Mouse (Mus musculus): ENCODE results near the gene Zfp385b. TPM values are rescaled to one million over a fixed set of nuclear protein-coding genes. Genes with fewer than 3 reads are reported as not detected.

Gene Zfp385b
- polyA plus RNA-seq, 1 experiment: not detected

- no peaks in the 10 kb centered on the region for H3K4me1 ChIP-seq (ENCODE audit: control insufficient read depth, insufficient read depth, insufficient read length, low read length)
- H3K4me3 ChIP-seq (ENCODE audit: insufficient read depth, low read depth, low read length): no peak overlapping the region
- no peak overlapping the region for H3K27ac ChIP-seq (replicated peaks; ENCODE audit: low read depth, low read length)
Observed at GRCm38 (mm10) chr2:77804781-77805180, 14.7 kb downstream of the Zfp385b start.

- no peak overlapping the region for H3K4me3 ChIP-seq (ENCODE audit: insufficient read depth, low read depth, low read length)
- no peak overlapping the region for H3K27ac ChIP-seq (replicated peaks; ENCODE audit: low read depth, low read length)
- H3K4me1 ChIP-seq (ENCODE audit: control insufficient read depth, insufficient read depth, insufficient read length, low read length): no peaks in the 10 kb centered on the region
Observed at GRCm38 (mm10) chr2:77802291-77802690, 17.1 kb downstream of the Zfp385b start.

- Histone ChIP-seq H3K4me1 (ENCODE audit: control insufficient read depth, insufficient read depth, insufficient read length, low read length) (no peaks in the 10 kb centered on the region), H3K4me3 (ENCODE audit: insufficient read depth, low read depth, low read length) (no peak overlapping the region), H3K27ac (replicated peaks; ENCODE audit: low read depth, low read length) (no peak overlapping the region)
Observed at GRCm38 (mm10) chr2:77801430-77801829, 18.0 kb downstream of the Zfp385b start.

GRCm38 (mm10) chr2:77801009-77801408, 18.4 kb downstream of the Zfp385b start:
- no peaks in the 10 kb centered on the region for H3K4me1 ChIP-seq (ENCODE audit: control insufficient read depth, insufficient read depth, insufficient read length, low read length)
- no peak overlapping the region for H3K4me3 ChIP-seq (ENCODE audit: insufficient read depth, low read depth, low read length)
- H3K27ac ChIP-seq (replicated peaks; ENCODE audit: low read depth, low read length): no peak overlapping the region

- no peaks in the 10 kb centered on the region for H3K4me1 ChIP-seq (ENCODE audit: control insufficient read depth, insufficient read depth, insufficient read length, low read length)
- no peak overlapping the region for H3K27ac ChIP-seq (replicated peaks; ENCODE audit: low read depth, low read length)
- no peak overlapping the region for H3K4me3 ChIP-seq (ENCODE audit: insufficient read depth, low read depth, low read length)
Observed at GRCm38 (mm10) chr2:77797233-77797632, 22.2 kb downstream of the Zfp385b start.

GRCm38 (mm10) chr2:77795859-77796552, 23.4 kb downstream of the Zfp385b start:
- H3K4me3 ChIP-seq (ENCODE audit: insufficient read depth, low read depth, low read length): no peak overlapping the region
- no peaks in the 10 kb centered on the region for H3K4me1 ChIP-seq (ENCODE audit: control insufficient read depth, insufficient read depth, insufficient read length, low read length)
- H3K27ac ChIP-seq (replicated peaks; ENCODE audit: low read depth, low read length): no peak overlapping the region

GRCm38 (mm10) chr2:77790846-77791245, 28.6 kb downstream of the Zfp385b start:
- Histone ChIP-seq H3K4me1 (ENCODE audit: control insufficient read depth, insufficient read depth, insufficient read length, low read length) (no peaks in the 10 kb centered on the region), H3K4me3 (ENCODE audit: insufficient read depth, low read depth, low read length) (no peak overlapping the region), H3K27ac (replicated peaks; ENCODE audit: low read depth, low read length) (no peak overlapping the region)

- no peaks in the 10 kb centered on the region for H3K4me1 ChIP-seq (ENCODE audit: control insufficient read depth, insufficient read depth, insufficient read length, low read length)
- no peak overlapping the region for H3K27ac ChIP-seq (replicated peaks; ENCODE audit: low read depth, low read length)
- no peak overlapping the region for H3K4me3 ChIP-seq (ENCODE audit: insufficient read depth, low read depth, low read length)
Observed at GRCm38 (mm10) chr2:77790295-77790694, 29.1 kb downstream of the Zfp385b start.

GRCm38 (mm10) chr2:77781390-77781789, 38.0 kb downstream of the Zfp385b start:
- H3K27ac ChIP-seq (replicated peaks; ENCODE audit: low read depth, low read length): no peak overlapping the region
- no peak overlapping the region for H3K4me3 ChIP-seq (ENCODE audit: insufficient read depth, low read depth, low read length)
- H3K4me1 ChIP-seq (ENCODE audit: control insufficient read depth, insufficient read depth, insufficient read length, low read length): peaks cover 9% of the 10 kb centered on the region; the same call in 1 of the 2 replicates

GRCm38 (mm10) chr2:77777781-77778180, 41.7 kb downstream of the Zfp385b start:
- Histone ChIP-seq H3K27ac (replicated peaks; ENCODE audit: low read depth, low read length) (no peak overlapping the region; the same call in 1 of the 2 replicates), H3K4me3 (ENCODE audit: insufficient read depth, low read depth, low read length) (no peak overlapping the region), H3K4me1 (ENCODE audit: control insufficient read depth, insufficient read depth, insufficient read length, low read length) (peaks cover 9% of the 10 kb centered on the region; the same call in 1 of the 2 replicates)

- no peak overlapping the region for H3K4me3 ChIP-seq (ENCODE audit: insufficient read depth, low read depth, low read length)
- H3K4me1 ChIP-seq (ENCODE audit: control insufficient read depth, insufficient read depth, insufficient read length, low read length): peaks cover 9% of the 10 kb centered on the region; the same call in 1 of the 2 replicates
- H3K27ac ChIP-seq (replicated peaks; ENCODE audit: low read depth, low read length): no peak overlapping the region; the same call in 1 of the 2 replicates
Observed at GRCm38 (mm10) chr2:77777047-77777686, 42.3 kb downstream of the Zfp385b start.

GRCm38 (mm10) chr2:77775247-77775880, 44.1 kb downstream of the Zfp385b start:
- peaks cover 9% of the 10 kb centered on the region; the same call in 1 of the 2 replicates for H3K4me1 ChIP-seq (ENCODE audit: control insufficient read depth, insufficient read depth, insufficient read length, low read length)
- H3K4me3 ChIP-seq (ENCODE audit: insufficient read depth, low read depth, low read length): no peak overlapping the region

GRCm38 (mm10) chr2:77770056-77770697, 49.3 kb downstream of the Zfp385b start:
- Histone ChIP-seq H3K4me3 (ENCODE audit: insufficient read depth, low read depth, low read length) (no peak overlapping the region), H3K27ac (replicated peaks; ENCODE audit: low read depth, low read length) (no peak overlapping the region), H3K4me1 (ENCODE audit: control insufficient read depth, insufficient read depth, insufficient read length, low read length) (no peaks in the 10 kb centered on the region)

More at GRCm38 (mm10) chr2:77775247-77775880, 44.1 kb downstream of the Zfp385b start:
- no peak overlapping the region for H3K27ac ChIP-seq (replicated peaks; ENCODE audit: low read depth, low read length)

- Histone ChIP-seq H3K4me3 (ENCODE audit: insufficient read depth, low read depth, low read length) (no peak overlapping the region), H3K27ac (replicated peaks; ENCODE audit: low read depth, low read length) (no peak overlapping the region), H3K4me1 (ENCODE audit: control insufficient read depth, insufficient read depth, insufficient read length, low read length) (no peaks in the 10 kb centered on the region)
Observed at GRCm38 (mm10) chr2:77768321-77768886, 51.0 kb downstream of the Zfp385b start.

- Histone ChIP-seq H3K4me1 (ENCODE audit: control insufficient read depth, insufficient read depth, insufficient read length, low read length) (no peaks in the 10 kb centered on the region), H3K27ac (replicated peaks; ENCODE audit: low read depth, low read length) (no peak overlapping the region), H3K4me3 (ENCODE audit: insufficient read depth, low read depth, low read length) (no peak overlapping the region)
Observed at GRCm38 (mm10) chr2:77761967-77762366, 57.5 kb downstream of the Zfp385b start.
